Mouse (Mus musculus) forebrain, embryonic 15.5 days (tissue): ENCODE data around the gene Ssx2ip. TPM values are rescaled to one million over a fixed set of nuclear protein-coding genes. Genes with fewer than 3 reads are reported as not detected.

Experiments used
- ATAC-seq: fragments of 200-750 bp; cut with Nextera tagmentation; replicated peaks from 2 replicates; pipeline ENCODE4 v1.8.0; 2017; ENCODE audit warnings: mild to moderate bottlenecking, moderate TSS enrichment, moderate library complexity
- H3K27ac ChIP-seq: fragments of 300-500 bp; sonication (generic); replicated peaks from 2 replicates; pipeline ENCODE4 v1.5.1; 2015; ENCODE audit warnings: mild to moderate bottlenecking, inconsistent platforms
- H3K27me3 ChIP-seq: fragments of 300-500 bp; sonication (generic); 2 replicates; pipeline ENCODE4 v1.6.1; 2015; ENCODE audit warnings: inconsistent platforms
- H3K36me3 ChIP-seq: fragments of 300-500 bp; sonication (generic); 2 replicates; pipeline ENCODE4 v1.6.1; 2015; ENCODE audit warnings: mild to moderate bottlenecking, inconsistent platforms
- H3K4me1 ChIP-seq: fragments of 300-500 bp; sonication (generic); 2 replicates; pipeline ENCODE4 v1.6.1; 2015; ENCODE audit warnings: inconsistent platforms
- H3K4me2 ChIP-seq: fragments of 300-500 bp; sonication (generic); replicated peaks from 2 replicates; pipeline ENCODE4 v1.6.1; 2015; ENCODE audit warnings: mild to moderate bottlenecking, inconsistent platforms
- H3K4me3 ChIP-seq: fragments of 300-500 bp; sonication (generic); 2 replicates; pipeline ENCODE4 v1.5.1; 2015; ENCODE audit warnings: mild to moderate bottlenecking, inconsistent platforms
- H3K9ac ChIP-seq: fragments of 300-500 bp; sonication (generic); replicated peaks from 2 replicates; pipeline ENCODE4 v1.6.1; 2015; ENCODE audit warnings: mild to moderate bottlenecking, inconsistent platforms
- H3K9me3 ChIP-seq: fragments of 300-500 bp; sonication (generic); 2 replicates; pipeline ENCODE4 v1.6.1; 2016; ENCODE audit warnings: inconsistent platforms
- WGBS: fragments of 180-500 bp; shearing (Covaris S2); methylation state at CpG from one replicate; pipeline ENCODE4 v1.1.7; 2015; ENCODE audit warnings: mixed read lengths; 5-methylcytosine and 5-hydroxymethylcytosine counted together
- polyA plus RNA-seq: library from polyadenylated mRNA; unstranded; fragments of >200 nt; fragmentation: Nextera tagmentation; extraction: Ambion mirVana; gene quantifications from 2 replicates; pipeline ENCODE4 v1.2.1, GENCODE M21; 2015

The Ssx2ip gene
- polyA plus RNA-seq, 1 experiment from 2014 or later, result 25.1 TPM

DNA sequence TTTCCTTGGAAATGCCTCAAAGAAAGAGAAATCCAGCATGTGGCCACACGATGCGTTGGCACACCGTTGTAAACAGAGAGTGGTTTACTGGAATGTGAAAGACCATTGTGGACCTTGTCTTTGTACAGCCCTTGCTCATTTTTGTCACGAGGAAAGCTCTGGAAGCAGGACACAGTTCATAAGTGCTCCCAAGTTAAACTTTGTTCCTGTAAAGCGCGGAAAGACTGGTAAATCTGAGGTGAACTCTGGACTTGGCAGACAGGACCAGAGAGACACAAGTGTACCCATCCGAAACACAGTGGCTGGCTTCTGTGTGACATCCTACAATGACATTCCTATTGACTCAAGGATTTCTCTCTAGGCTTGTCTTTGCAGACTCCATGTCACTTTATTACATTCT, 38.9 kb downstream of the Ssx2ip start:
- WGBS, result 82% methylated on average over 7 of the region's 7 CpGs
- no peak overlapping the region for H3K4me2 ChIP-seq
- no peaks in the 10 kb centered on the region for H3K4me1 ChIP-seq
- H3K27me3 ChIP-seq, result no peaks in the 10 kb centered on the region
- no peak for ATAC-seq
- H3K9me3 ChIP-seq, result no peaks in the 10 kb centered on the region
- H3K36me3 ChIP-seq, result peaks cover 13% of the 10 kb centered on the region
- no peak overlapping the region for H3K27ac ChIP-seq
- no peak overlapping the region for H3K9ac ChIP-seq
- H3K4me3 ChIP-seq, result no peak overlapping the region

DNA sequence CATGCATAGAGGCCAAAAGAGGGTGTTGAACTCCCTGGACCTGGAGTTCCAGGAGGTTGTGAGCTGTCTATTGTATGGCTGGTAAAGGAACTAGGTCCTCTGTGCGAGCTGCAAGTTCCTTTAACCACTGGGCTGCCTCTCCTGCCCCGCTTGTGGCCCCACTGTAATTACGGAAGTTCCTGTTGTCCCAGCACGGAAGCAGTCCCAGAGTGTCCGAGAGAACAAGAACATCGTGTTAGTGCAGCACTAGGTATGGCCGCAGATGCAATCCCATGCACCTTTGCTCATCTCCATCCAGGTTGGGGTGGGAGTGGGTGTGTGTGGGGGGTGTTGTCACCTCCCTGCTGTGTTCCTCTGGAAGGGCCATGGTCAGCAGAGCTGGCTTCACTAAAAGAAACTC, 40.4 kb downstream of the Ssx2ip start:
- Histone ChIP-seq H3K9ac (no peak overlapping the region), H3K4me3 (no peak overlapping the region), H3K9me3 (no peaks in the 10 kb centered on the region), H3K27ac (no peak overlapping the region), H3K27me3 (no peaks in the 10 kb centered on the region), H3K36me3 (peaks cover 8% of the 10 kb centered on the region; the same call in 1 of the 2 replicates), H3K4me1 (peaks cover 2% of the 10 kb centered on the region; the same call in 1 of the 2 replicates), H3K4me2 (no peak overlapping the region)
- no peak for ATAC-seq
- WGBS, result 94% methylated on average over 7 of the region's 7 CpGs

DNA sequence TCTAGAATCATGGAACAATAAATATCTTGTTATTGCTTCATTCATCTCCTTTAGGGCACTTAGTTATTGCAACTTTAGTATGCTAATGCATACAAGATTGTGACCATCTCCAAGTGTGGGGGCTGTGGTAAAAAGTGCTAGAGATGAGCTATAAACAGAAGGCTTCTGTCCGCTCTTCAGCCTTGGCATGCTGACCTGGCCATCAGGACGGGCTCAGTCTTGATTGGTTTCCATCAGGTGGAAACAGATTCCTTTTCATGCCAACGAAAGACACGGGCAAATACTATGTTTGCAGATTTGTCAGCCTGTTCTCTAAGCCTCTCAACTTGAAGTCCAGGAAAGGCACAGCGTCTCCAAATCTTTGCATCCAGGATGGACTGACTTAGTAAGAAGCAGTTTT, 42.7 kb downstream of the Ssx2ip start:
- no peak for ATAC-seq
- Histone ChIP-seq H3K36me3 (peaks cover 4% of the 10 kb centered on the region; the same call in 1 of the 2 replicates), H3K4me2 (no peak overlapping the region), H3K4me1 (peaks cover 9% of the 10 kb centered on the region), H3K27me3 (no peaks in the 10 kb centered on the region), H3K4me3 (no peak overlapping the region), H3K9ac (no peak overlapping the region), H3K9me3 (no peaks in the 10 kb centered on the region), H3K27ac (no peak overlapping the region)
- 88% methylated on average over 5 of the region's 5 CpGs for WGBS

DNA sequence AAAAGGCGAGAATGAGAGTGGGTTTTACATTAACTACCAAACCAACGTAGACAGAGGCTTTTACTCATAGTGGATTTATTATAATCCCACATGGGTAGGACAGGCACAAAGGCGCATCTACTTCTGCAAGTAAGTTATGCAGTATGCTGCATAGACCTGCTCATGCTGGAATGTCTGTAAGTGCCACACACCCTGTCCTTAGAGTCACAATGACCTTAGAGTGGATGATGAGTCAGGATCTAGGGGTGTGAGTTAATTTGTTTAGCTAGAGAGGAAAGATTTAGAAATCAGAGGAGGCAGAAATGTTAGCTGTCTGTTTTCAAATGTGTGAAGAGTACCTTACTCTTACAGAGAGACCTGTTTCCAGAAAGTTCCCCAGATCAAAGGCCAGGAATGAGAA, 43.2 kb downstream of the Ssx2ip start:
- Histone ChIP-seq H3K27me3 (no peaks in the 10 kb centered on the region), H3K4me1 (peaks cover 9% of the 10 kb centered on the region), H3K4me2 (no peak overlapping the region), H3K4me3 (no peak overlapping the region), H3K9me3 (no peaks in the 10 kb centered on the region), H3K36me3 (peaks cover 4% of the 10 kb centered on the region; the same call in 1 of the 2 replicates), H3K27ac (no peak overlapping the region), H3K9ac (no peak overlapping the region)
- no peak for ATAC-seq
- 93% methylated on average over 3 of the region's 3 CpGs for WGBS

DNA sequence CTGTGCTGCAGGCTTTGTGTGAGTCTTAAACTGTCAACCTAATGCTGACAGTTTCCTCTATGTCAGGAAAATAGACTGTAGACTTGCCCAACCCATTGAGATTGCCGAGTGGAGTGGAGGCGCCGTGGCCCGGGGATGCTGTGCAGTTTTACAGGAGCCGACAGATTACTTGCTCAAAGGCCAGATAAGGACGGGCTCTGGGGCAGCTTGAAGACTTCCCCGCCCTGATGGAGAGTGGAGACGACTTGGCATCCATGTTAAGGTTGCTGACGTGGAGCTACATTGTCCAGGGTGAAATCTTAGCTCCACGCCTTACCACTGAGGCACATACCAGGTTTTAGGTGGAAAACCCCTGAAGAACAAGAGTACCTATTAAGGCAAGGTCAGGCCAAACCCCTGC, 43.9 kb downstream of the Ssx2ip start:
- H3K4me3 ChIP-seq, result no peak overlapping the region
- no peaks in the 10 kb centered on the region for H3K9me3 ChIP-seq
- H3K9ac ChIP-seq, result no peak overlapping the region
- H3K4me2 ChIP-seq, result no peak overlapping the region
- whole genome bisulfite sequencing, result 92% methylated on average over 10 of the region's 10 CpGs
- no peak for ATAC-seq
- H3K36me3 ChIP-seq, result peaks cover 4% of the 10 kb centered on the region; the same call in 1 of the 2 replicates
- H3K27ac ChIP-seq, result no peak overlapping the region
- H3K27me3 ChIP-seq, result no peaks in the 10 kb centered on the region
- H3K4me1 ChIP-seq, result peaks cover 9% of the 10 kb centered on the region

DNA sequence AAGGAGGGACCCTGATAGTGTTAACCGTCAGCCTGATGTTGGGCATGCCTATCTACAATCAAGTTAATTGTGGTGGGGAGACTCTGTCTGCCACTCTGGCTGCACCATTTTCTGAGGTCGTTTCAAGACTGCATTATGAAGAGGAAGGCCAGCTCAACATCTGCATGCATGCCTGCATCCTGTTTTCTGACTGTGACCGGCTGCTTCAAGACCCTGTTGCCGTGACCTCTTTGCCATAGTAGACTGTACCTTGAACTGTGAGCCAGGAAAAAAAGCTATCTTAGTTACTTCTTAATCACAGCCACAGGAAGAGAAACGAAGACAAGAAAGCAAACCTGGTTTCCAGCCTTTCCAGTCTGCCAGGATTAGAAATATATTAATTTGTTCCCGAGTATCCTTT, 44.5 kb downstream of the Ssx2ip start:
- Histone ChIP-seq H3K27ac (no peak overlapping the region), H3K9me3 (no peaks in the 10 kb centered on the region), H3K9ac (no peak overlapping the region), H3K4me1 (peaks cover 9% of the 10 kb centered on the region), H3K27me3 (no peaks in the 10 kb centered on the region), H3K4me3 (no peak overlapping the region), H3K36me3 (peaks cover 4% of the 10 kb centered on the region; the same call in 1 of the 2 replicates), H3K4me2 (no peak overlapping the region)
- ATAC-seq, result no peak
- 80% methylated on average over 6 of the region's 6 CpGs for WGBS

DNA sequence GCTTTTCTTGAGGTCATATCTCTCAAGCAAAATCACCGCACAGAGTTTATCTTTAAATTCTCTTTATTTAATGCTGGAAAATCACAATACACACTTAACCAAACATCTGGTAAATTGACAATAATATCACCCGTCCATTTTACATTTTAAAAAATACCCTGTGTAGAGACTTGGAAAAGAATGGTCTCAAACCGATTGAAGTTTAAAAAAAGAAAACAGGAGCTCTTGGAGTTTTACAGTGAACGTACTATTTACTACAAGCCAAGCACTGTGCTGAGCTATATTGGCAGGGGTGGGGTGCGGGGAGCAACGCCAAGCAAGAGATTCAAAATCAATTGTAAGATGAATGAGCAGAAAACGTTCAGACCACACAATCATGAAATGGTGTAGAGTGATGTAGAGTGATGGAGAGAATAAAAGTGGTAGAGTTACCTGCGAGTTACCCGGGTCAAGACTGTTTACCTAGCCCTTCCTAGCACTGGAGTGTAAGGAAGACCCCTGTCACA, 45.4 kb downstream of the Ssx2ip start, which contains the start of gene Ctbs:
Gene Ctbs, plus strand, starts transcription at position 51 of the 506 bp plus-strand sequence.
- 51% methylated on average over 9 of the region's 9 CpGs for WGBS
- Histone ChIP-seq H3K27ac (peak within 1 kb of the TSS; percentile 63), H3K4me1 (peaks cover 9% of the 10 kb centered on the region)

DNA sequence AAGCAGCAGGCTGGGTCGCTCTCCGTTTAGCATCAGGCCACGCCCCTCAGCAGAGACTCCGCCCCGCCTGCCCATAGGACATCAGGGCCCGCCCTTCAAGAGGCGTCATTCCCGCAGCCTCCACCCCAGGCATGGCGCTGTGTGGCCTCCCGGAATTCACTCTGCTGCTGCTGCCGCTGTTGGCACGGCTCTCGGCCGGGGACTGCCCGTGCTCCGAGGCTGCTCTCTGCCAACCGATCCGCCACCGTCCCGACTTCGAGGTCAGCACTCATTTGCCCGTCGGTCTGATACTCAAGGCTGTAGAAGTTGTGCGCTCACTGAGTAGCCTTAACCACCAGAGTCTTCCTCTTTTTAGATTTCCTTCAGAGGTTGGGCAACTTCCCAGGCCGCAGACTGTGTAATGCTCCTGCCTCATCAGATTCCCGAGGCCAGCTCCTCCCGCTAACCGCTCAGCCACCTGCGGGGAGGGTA, 46.0 kb downstream of the Ssx2ip start:
- Histone ChIP-seq H3K27ac (peak overlapping the region; percentile 63), H3K4me3 (peak overlapping the region; percentile 52), H3K9me3 (no peaks in the 10 kb centered on the region), H3K27me3 (no peaks in the 10 kb centered on the region), H3K4me1 (peaks cover 9% of the 10 kb centered on the region), H3K9ac (peak overlapping the region; percentile 58), H3K4me2 (peak overlapping the region; percentile 69), H3K36me3 (peaks cover 4% of the 10 kb centered on the region; the same call in 1 of the 2 replicates)
- ATAC-seq, result peak; percentile 99
- WGBS, result under 1% methylated on average over 29 of the region's 29 CpGs

More for the DNA sequence above, 45.4 kb downstream of the Ssx2ip start, which contains the start of gene Ctbs:
- Histone ChIP-seq H3K9me3 (no peaks in the 10 kb centered on the region), H3K4me3 (peak within 1 kb of the TSS; percentile 52), H3K9ac (peak within 1 kb of the TSS; percentile 58), H3K27me3 (no peaks in the 10 kb centered on the region), H3K36me3 (peaks cover 4% of the 10 kb centered on the region; the same call in 1 of the 2 replicates), H3K4me2 (peak within 1 kb of the TSS; percentile 69)
- no peak; the same call in 1 of the 2 replicates for ATAC-seq

DNA sequence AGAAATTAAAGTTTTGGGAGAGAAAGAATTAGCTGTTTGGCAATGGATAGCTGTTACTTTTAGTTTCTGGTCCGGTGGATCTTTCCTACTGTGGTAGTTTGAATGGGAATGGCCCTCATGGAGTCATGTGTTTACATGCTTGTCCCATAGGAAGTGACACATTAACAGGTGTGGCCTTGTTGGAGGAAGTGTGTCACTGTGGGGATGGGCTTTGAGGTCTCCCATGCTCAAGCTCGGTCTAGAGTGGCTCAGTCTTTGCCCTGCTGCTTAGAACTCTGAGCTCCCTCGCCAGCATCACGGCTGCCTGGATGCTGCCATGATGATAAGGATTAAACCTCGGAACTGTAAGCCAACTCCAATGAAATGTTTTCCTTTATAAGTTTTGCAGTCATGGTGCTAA, 46.9 kb downstream of the Ssx2ip start:
- peaks cover 9% of the 10 kb centered on the region for H3K4me1 ChIP-seq
- ATAC-seq, result no peak
- no peaks in the 10 kb centered on the region for H3K27me3 ChIP-seq
- no peak overlapping the region for H3K4me2 ChIP-seq
- no peak overlapping the region for H3K27ac ChIP-seq
- no peaks in the 10 kb centered on the region for H3K36me3 ChIP-seq
- no peaks in the 10 kb centered on the region for H3K9me3 ChIP-seq
- no peak overlapping the region for H3K9ac ChIP-seq
- WGBS, result 81% methylated on average over 5 of the region's 5 CpGs
- no peak overlapping the region for H3K4me3 ChIP-seq

DNA sequence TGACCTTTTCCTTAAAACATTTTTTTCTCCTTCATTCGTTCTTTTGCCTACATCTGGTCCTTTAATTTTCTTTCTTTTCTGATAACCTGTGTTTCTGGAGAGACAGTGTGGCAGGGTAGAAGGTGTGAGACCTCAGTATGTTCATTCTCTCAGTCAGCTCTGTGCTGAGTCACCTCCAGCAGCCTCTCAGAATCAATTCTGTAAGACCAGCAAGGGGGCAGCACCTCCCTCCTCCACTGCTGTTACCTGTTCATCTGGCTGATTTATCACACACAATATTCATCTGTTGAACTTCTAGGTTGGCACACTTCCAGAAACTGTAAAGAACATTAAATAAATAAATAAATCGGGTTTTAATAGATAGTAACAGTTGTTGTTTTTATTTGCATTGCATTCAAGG, 58.5 kb downstream of the Ssx2ip start:
- Histone ChIP-seq H3K4me3 (no peak overlapping the region), H3K9ac (no peak overlapping the region), H3K27me3 (no peaks in the 10 kb centered on the region), H3K9me3 (no peaks in the 10 kb centered on the region), H3K27ac (no peak overlapping the region), H3K4me2 (no peak overlapping the region), H3K4me1 (no peaks in the 10 kb centered on the region), H3K36me3 (no peaks in the 10 kb centered on the region)
- WGBS, result 72% methylated on average over 2 of the region's 2 CpGs
- no peak for ATAC-seq

DNA sequence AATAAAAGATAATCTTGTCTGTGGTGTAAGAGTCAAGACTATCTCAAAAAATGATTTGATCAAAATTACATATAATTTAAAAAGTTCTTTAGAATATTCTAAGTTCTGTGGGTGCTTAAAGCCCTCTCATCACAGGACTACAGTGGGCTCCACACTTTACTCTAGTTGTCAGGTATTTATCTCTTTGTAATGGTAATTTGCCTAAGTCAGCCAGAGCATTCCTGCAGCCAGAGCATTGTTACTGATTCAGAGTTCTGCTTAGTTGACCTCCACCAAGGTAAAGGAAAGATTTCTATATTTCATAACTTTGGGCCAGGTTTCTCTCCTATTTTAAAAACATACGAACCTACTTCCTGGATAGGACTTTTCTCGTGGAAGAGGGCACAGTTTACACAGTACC, 64.8 kb downstream of the Ssx2ip start:
- no peak overlapping the region for H3K4me2 ChIP-seq
- H3K27me3 ChIP-seq, result no peaks in the 10 kb centered on the region
- H3K4me1 ChIP-seq, result no peaks in the 10 kb centered on the region
- H3K27ac ChIP-seq, result no peak overlapping the region
- WGBS, result 81% methylated on average over 2 of the region's 2 CpGs
- no peak overlapping the region for H3K4me3 ChIP-seq
- no peak overlapping the region for H3K9ac ChIP-seq
- no peaks in the 10 kb centered on the region for H3K9me3 ChIP-seq
- no peak for ATAC-seq
- no peaks in the 10 kb centered on the region for H3K36me3 ChIP-seq

DNA sequence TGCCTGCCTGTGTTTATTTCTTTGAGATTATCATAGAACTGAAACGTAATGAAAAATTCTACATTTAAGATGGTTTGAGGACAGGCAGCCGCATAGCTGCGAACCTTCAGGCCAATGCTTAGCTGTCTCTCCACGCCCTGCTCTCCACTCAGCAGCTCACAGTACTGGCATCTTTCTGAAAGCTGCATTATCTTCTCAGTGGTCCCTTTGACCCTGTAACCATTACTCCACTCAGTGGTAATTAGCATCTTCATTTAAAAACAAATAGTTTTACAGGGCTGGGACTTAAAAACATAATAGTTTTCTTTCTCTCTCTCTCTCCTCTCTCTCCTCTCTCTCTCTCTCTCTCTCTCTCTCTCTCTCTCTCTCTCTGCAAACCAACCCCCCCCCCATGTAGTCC, 68.2 kb downstream of the Ssx2ip start:
- no peak for ATAC-seq

DNA sequence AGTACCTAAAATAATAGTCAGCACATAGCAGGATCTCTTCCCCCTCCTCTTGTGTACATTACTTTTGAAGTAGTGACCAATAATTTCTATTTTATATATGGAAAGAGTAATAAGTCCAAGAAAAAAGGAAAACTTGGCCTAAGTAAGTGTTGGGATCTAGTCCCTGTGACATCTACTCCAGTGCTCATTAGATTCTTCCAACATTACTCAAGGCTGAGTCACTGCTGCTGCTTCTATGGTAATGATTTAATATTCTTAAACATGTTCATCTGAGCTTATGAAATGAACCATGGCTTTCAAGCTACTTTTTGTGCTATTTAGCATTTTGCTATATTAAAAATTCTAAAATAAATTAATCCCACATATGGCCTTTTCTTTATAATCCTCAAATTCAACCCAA, 69.3 kb downstream of the Ssx2ip start:
- Histone ChIP-seq H3K9me3 (no peaks in the 10 kb centered on the region), H3K27me3 (no peaks in the 10 kb centered on the region), H3K36me3 (no peaks in the 10 kb centered on the region), H3K4me3 (no peak overlapping the region), H3K4me2 (no peak overlapping the region), H3K27ac (no peak overlapping the region), H3K9ac (no peak overlapping the region), H3K4me1 (no peaks in the 10 kb centered on the region)
- ATAC-seq, result no peak

More for the DNA sequence above, 68.2 kb downstream of the Ssx2ip start:
- no peak overlapping the region for H3K9ac ChIP-seq
- no peak overlapping the region for H3K4me3 ChIP-seq
- 68% methylated on average over 4 of the region's 4 CpGs for WGBS
- no peak overlapping the region for H3K4me2 ChIP-seq
- no peaks in the 10 kb centered on the region for H3K9me3 ChIP-seq
- no peak overlapping the region for H3K27ac ChIP-seq
- no peaks in the 10 kb centered on the region for H3K4me1 ChIP-seq
- no peaks in the 10 kb centered on the region for H3K36me3 ChIP-seq
- H3K27me3 ChIP-seq, result no peaks in the 10 kb centered on the region
